Mouse (Mus musculus) A20 (cell line): ENCODE measurements around the gene Mcoln1.

Source experiments
- DNase-seq: peaks from one replicate; pipeline ENCODE4 v3.0.0-alpha.2; 2011; ENCODE audit warnings: low read depth, low spot score

Mcoln1 gene

DNA sequence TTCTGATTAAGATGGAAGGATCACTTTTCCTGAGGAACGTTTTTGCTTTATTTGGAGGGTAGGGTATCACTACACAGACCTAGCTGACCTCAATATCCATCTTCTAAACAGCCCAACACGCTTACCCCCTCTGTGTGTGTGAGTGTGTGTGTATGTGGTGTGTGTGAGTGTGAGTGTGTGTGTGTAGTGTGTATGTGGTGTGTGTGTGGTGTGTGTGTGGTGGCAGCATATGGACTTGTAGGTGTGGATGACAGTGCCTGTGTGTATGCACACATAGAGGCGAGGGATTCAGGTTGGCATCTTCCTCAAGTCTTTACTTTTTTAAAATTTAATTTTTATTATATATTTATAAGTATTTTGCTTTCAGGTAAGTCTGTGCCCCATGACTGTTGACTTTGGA lies 1.7 kb upstream of the Mcoln1 start:
- DNase-seq = no peak

- no peak for DNase-seq
Measured at GRCm38 (mm10) chr8:3499751-3500150, 506 bp upstream of the Mcoln1 start.

DNA sequence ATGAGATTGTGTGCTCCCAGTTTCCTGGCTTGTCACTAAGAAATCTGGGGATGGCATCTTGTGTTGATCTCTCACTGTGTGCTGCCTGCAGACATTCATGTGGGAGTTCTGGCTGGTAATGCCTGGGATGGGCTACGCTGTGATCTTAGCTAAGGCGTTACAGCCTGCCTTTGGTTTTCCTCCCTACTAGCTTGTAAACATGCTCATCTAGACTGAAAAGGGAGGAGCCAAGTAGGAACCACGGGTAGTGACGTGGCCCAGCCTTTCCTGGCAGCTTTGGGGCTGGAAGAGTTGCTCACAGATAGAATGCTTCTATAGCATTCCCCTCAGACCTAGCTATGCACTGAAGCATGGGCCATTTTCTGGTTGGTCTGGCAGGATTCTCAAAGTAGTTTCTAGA lies 2.0 kb downstream of the Mcoln1 start:
- DNase-seq = no peak

DNA sequence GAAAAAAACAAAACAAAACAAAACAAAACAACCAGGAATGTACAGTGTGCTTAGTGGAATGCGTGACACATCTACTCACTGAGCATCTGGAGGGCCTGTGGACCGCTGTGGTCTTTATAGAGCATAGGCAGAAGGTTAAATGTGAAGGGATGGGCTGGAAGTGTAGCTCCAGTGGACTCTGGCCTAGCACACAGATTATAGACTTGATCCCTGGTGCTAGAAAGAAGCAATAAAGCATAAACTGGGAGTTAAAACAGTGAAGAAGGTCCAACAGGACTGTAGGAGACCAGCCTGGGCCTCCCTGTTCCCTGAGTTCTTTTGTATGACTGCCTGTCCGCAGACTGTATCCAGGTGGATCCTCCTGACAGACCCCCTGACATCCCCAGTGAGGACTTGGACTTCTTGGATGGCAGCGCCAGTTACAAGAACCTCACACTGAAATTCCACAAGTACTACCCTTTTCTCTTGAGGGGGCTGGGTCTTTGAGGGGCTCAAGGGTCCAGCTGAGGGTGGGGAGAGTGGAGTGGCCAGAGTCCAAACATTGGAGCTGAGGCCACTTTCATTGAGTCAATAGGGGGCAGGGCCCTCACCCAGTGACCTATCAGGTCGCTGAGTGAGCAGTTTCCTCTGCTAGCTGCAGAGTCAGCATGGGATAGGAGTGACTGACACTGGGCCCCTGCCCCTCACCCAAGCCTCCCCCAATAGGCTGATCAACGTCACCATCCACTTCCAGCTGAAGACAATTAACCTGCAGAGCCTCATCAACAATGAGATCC lies 7.9 kb downstream of the Mcoln1 start:
- DNase-seq = no peak

DNA sequence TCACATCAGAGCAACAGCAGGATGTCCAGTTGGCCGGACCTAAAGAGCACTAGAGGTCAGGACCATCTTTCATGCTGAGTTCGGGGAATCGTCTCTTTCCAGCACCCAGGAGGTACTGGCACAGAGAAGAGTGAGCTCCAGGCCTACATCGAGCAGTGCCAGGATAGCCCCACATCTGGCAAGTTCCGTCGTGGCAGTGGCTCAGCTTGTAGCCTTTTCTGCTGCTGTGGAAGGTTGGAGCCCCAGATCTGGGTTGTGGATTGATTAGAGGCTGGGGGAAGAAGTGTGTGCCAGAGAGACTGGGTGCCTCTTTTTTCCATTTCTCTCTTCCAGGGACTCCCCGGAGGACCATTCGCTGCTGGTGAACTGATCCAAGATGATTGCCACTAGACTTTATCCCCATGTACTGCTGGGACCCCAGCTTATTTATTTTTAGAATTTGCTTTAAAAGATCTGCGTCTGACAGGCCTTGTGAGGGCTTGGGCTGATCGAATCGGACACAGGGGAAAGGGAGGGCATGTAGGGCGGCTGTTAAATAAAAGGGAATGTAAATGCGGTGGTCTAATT lies 14.5 kb downstream of the Mcoln1 start:
- DNase-seq = no peak

DNA sequence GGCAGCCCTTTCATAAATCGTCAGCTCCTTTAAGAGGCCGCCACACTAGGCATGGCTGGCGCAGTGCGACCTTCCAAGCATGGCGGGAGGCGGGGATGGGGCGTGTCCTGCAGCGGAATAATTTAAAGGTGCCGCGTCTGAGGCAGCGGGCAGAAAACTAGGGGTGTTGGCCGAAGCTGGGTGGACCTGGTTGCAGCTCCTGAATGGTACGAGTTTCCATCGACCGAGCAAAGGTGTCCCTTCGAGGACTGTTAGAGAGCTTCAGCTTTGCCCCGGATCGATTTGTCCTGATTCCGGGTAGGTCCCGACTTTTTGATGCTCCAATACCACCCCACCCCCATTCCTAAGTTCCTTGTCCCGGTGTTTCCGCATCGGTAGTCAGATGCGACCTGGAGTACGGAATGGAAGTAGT lies 15.0 kb downstream of the Mcoln1 start, which contains the start of gene Pnpla6:
Pnpla6 (plus strand) TSS at position 125 of the 412 bp plus-strand sequence.
- DNase-seq = peak; percentile 90

DNA sequence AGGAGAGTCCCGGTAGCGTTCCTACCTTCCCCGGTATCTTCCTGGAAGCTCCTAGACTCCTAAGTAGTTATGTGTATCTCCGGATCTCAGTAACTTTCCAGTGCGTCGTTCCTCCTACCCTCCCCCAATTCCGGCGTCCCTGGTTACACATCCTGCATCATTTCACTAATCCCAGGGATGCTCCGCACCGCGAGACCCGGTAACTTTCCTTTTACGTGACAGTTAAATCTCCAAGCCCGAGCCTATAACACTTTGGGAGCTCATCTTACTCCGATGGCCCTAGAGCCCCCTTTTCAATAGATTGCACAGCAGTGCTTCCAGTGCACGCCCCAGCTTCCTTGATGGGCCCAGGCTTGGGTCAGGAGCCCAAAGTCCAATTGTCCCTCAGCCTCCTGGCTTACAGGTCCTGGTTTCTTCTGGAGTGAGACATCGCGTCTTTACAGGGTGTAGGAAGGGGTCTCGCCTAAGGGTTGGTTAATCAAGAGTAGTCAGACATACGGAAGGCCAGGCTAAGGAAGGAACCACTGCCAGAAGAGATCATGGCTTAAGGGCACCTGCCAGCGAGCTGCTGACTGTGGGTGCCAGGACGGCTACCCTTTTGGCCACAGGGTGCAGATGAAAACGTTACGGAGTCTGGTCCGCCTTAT lies 15.6 kb downstream of the Mcoln1 start:
- no peak for DNase-seq

- DNase-seq = peak; percentile 97
Measured at GRCm38 (mm10) chr8:3516450-3517116, 16.3 kb downstream of the Mcoln1 start.

GRCm38 (mm10) chr8:3517117-3517495 lies 16.8 kb downstream of the Mcoln1 start:
- DNase-seq = no peak

DNA sequence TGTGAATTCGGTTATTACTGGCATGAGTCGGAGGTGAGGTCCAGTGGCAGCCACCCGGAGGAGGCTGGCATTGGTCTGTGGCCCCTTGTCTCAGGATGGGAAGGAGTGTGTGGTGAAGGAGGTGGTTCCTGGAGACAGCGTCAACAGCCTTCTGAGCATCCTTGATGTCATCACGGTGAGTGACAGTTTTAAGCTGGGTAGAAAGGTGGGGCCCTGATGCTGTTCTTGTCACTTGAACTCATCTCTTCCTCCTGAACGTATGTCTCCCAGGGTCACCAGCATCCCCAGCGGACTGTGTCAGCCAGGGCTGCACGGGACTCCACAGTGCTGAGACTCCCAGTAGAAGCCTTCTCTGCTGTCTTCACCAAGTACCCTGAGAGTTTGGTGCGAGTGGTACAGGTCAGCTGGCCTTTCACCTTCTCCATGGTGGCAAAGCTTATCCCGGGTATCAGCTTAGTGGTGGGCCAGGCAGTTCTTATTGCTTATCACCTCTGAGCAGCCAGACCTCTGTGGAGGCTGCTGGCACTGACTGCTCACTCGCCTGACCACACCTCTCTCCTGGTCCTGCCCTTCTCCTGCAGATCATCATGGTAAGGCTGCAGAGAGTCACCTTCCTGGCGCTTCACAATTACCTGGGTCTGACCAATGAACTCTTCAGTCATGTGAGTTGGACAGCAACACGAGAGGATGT lies 21.9 kb downstream of the Mcoln1 start:
- no peak for DNase-seq

- DNase-seq = no peak
Measured at GRCm38 (mm10) chr8:3530816-3531215, 30.6 kb downstream of the Mcoln1 start.

- no peak for DNase-seq
Measured at GRCm38 (mm10) chr8:3531936-3532335, 31.7 kb downstream of the Mcoln1 start.

DNA sequence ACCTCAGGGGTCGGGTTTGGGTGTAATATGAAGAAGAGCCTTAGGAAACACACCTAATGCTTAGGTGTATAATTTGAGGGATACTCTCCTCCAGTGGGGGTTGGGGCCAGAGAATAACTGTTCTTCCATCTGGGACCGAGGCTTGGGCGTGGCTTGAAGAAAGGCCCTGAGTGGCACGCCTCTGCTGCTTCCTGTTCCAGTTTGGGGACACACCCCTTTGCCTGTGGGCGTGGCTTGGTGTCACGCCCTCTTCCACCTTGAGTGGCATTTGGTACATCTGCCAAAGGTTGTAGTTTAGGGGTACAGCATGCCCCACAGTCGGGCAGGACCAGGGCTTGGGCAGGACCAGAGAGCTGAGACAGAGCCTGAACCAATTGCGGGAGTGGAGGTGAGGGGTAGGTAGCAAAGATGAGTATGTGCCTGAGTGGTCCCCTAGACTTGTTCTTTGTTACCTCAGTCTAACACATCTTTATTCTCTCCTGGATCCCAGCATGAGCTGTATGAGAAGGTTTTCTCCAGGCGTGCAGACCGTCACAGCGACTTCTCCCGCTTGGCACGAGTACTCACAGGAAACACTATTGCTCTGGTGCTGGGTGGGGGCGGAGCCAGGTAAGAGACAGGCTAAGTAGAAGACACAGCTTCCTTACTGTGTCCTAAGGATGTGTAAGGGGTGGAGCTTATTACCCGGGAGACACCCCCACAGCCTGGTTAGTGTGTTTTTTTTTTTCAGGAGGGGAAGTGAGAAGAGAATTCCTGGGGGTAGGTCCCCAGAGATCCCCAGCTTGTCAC lies 36.0 kb downstream of the Mcoln1 start:
- DNase-seq = peak; percentile 96

GRCm38 (mm10) chr8:3536940-3537339 lies 36.7 kb downstream of the Mcoln1 start:
- no peak for DNase-seq

GRCm38 (mm10) chr8:3537666-3538065 lies 37.4 kb downstream of the Mcoln1 start:
- DNase-seq = no peak

GRCm38 (mm10) chr8:3539146-3539545 lies 38.9 kb downstream of the Mcoln1 start:
- no peak for DNase-seq

DNA sequence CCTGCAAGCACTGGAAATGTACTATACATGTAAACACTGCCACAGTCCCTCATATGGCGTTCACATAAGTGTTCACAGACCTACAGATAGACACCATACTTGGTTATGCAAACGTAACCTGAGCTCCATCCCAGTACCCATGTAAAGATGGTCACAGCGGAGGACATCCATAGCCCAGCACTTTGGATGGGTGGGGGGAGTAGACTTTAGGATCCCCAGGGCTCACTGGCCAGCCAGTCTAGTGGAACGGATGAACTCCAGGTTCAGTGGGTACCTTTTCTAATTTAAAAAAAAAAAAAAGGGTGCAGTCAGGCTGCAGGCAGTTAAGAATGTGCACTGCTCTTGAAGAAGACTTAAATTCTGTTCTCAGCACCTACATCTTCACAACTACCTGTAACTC lies 39.8 kb downstream of the Mcoln1 start:
- DNase-seq = no peak

- DNase-seq = no peak
Measured at GRCm38 (mm10) chr8:3546511-3546910, 46.3 kb downstream of the Mcoln1 start.

GRCm38 (mm10) chr8:3552240-3552639 lies 52.0 kb downstream of the Mcoln1 start:
- DNase-seq = no peak

GRCm38 (mm10) chr8:3556114-3556513 lies 55.9 kb downstream of the Mcoln1 start:
- DNase-seq = peak; percentile 21
